Mouse (Mus musculus) spleen, postnatal 0 days (tissue): ENCODE data around the gene Gm8773. TPM values are rescaled to one million over a fixed set of nuclear protein-coding genes. Genes with fewer than 3 reads are reported as not detected.

ENCODE experiments used
- polyA plus RNA-seq: library from polyadenylated mRNA; unstranded; fragments of >200 nt; fragmentation: Nextera tagmentation; extraction: Ambion mirVana; gene quantifications from 2 replicates; pipeline ENCODE4 v1.2.1, GENCODE M21; 2015

Gene Gm8773
- 0.25 and 0.33 TPM in 2 replicates for polyA plus RNA-seq

GRCm38 (mm10) chr5:5573749-5574317, at the start of gene Gm8773:
TSS of gene Gm8773 (plus strand) at chr5:5573799.

GRCm38 (mm10) chr5:5559079-5559740, 14.4 kb upstream of the Gm8773 start, which contains the start of gene Gtpbp10:
TSS of gene Gtpbp10 (minus strand) at chr5:5559538.

Other genes starting within 250 kb of the Gm8773 start
- gene Cdk14, start 153.5 kb upstream of the Gm8773 start, polyA plus RNA-seq = 11.4 and 15.4 TPM in 2 replicates
- gene 1700015F17Rik, start 94.7 kb upstream of the Gm8773 start, polyA plus RNA-seq = not detected in 2 replicates
- 2.6 and 2.8 TPM in 2 replicates for gene Cldn12, start 58.8 kb upstream of the Gm8773 start, polyA plus RNA-seq
- gene Gtpbp10, start 14.3 kb upstream of the Gm8773 start, polyA plus RNA-seq = 8.9 and 9.1 TPM in 2 replicates
- 0.19 and 0.24 TPM in 2 replicates for gene Cfap69, start 90.4 kb downstream of the Gm8773 start, polyA plus RNA-seq
- gene Steap2, start 120.8 kb downstream of the Gm8773 start, polyA plus RNA-seq = 0.45 TPM in 2 replicates
- gene Steap1, start 175.5 kb downstream of the Gm8773 start, polyA plus RNA-seq = 0.71 and 0.79 TPM in 2 replicates